Mouse (Mus musculus) liver, adult 2 months (tissue): ENCODE data around the gene Idh2. TPM values are rescaled to one million over a fixed set of nuclear protein-coding genes. Genes with fewer than 3 reads are reported as not detected.

Source experiments
- DNase-seq: peaks from one replicate; pipeline ENCODE4 v3.0.0-alpha.2; 2011; ENCODE audit warnings: low read depth, low spot score; ENCODE audit errors: extremely low read depth
- H3K27ac ChIP-seq: fragments of 200-500 bp; replicated peaks from 2 replicates; pipeline ENCODE4 v1.5.1; 2012; ENCODE audit warnings: low read depth, mild to moderate bottlenecking, control low read depth, inconsistent platforms, low read length; ENCODE audit not compliant: insufficient read depth
- H3K27me3 ChIP-seq: fragments of 200-500 bp; 2 replicates; pipeline ENCODE4 v1.6.1; 2012; ENCODE audit warnings: mild to moderate bottlenecking, moderate library complexity, low read length, inconsistent platforms; ENCODE audit not compliant: control insufficient read depth, insufficient read depth
- H3K36me3 ChIP-seq: fragments of 200-500 bp; 2 replicates; pipeline ENCODE4 v1.6.1; 2012; ENCODE audit warnings: low read length, inconsistent platforms; ENCODE audit not compliant: control insufficient read depth, insufficient read depth
- H3K4me1 ChIP-seq: fragments of 200-500 bp; 2 replicates; pipeline ENCODE4 v1.6.1; 2011; ENCODE audit warnings: low read length; ENCODE audit not compliant: control insufficient read depth, insufficient read depth
- H3K4me3 ChIP-seq: fragments of 200-500 bp; 2 replicates; pipeline ENCODE4 v1.5.1; 2011; ENCODE audit warnings: low read depth, mild to moderate bottlenecking, control low read depth, low read length, moderate library complexity; ENCODE audit not compliant: insufficient read depth
- H3K79me2 ChIP-seq: fragments of 200-500 bp; 2 replicates; pipeline ENCODE4 v1.6.1; 2012; ENCODE audit warnings: inconsistent platforms, mild to moderate bottlenecking, low read length, moderate library complexity; ENCODE audit not compliant: control insufficient read depth, insufficient read depth
- H3K9ac ChIP-seq: fragments of 200-500 bp; 2 replicates; pipeline ENCODE4 v1.6.1; 2012; ENCODE audit warnings: low read depth, mild to moderate bottlenecking, control low read depth, inconsistent platforms, low read length
- CTCF ChIP-seq: fragments of 200-500 bp; IDR thresholded peaks from 2 replicates; pipeline ENCODE4 v1.5.1; 2011; ENCODE audit warnings: low read depth, low read length, control low read depth
- POLR2A ChIP-seq: fragments of 200-500 bp; IDR thresholded peaks from 2 replicates; pipeline ENCODE4 v1.6.1; 2011; ENCODE audit warnings: low read length, control low read depth; ENCODE audit not compliant: insufficient read depth; ENCODE audit errors: extremely low read depth
- WGBS: fragments of 180-500 bp; shearing (Covaris S2); methylation state at CpG from one replicate; pipeline ENCODE4 v1.1.7; 2018; 5-methylcytosine and 5-hydroxymethylcytosine counted together
- polyA plus RNA-seq: library from polyadenylated mRNA; depleted of rRNA; stranded (reverse); fragments of >200 nt; gene quantifications from 2 replicates; pipeline ENCODE4 v1.2.3, GENCODE M21; 2012
- total RNA-seq: library from RNA; depleted of rRNA; stranded (reverse); fragments of >200 nt; gene quantifications from 2 replicates; pipeline ENCODE4 v1.2.3, GENCODE M21; 2014

Gene Idh2
- total and polyA plus RNA-seq, 2 experiments: 163 to 177 TPM

DNA sequence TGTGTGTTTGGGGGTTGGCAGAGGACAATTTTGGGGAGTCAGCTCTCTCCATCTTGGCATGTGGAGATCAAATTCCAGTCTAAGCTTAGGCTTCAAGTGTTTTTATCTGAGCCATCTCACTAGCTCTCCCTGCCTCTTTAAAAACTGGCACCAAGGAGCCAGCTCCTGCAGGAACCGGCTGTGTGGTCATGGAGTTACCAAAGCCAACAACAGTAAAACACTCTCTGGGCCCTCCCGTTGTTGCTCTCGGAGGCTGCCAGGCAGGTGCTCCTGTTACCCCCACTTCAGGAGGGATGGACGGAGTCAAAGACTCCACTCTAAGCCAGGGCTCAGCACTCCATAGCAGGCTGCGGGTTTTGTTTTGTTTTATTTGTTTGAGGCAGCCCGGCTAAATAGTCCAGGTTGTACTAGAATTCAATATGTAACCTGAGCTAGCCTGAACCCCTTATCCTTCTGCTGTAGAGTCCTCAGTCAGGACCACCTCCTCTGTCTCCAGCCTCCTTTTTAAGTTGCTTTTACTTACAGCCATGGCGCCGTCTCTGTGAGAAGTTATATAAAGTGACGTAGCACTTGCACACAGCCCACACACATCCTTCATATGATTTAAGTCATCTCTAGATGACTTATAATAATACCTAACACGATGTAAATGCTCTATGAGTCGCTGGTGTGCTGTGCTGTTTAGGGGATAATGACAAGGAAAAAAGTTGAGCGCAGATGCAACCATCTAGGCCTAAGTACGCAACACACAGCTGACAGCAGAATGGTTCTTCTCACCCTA is 48.3 kb downstream of the Idh2 start:
- peaks cover 26% of the 10 kb centered on the region for H3K79me2 ChIP-seq
- no peak overlapping the region for H3K4me3 ChIP-seq
- no peak overlapping the region for H3K9ac ChIP-seq
- no peak overlapping the region for H3K27ac ChIP-seq
- no peak for DNase-seq
- TF ChIP-seq CTCF (no peak), POLR2A (no peak)
- H3K27me3 ChIP-seq: no peaks in the 10 kb centered on the region
- 86% methylated on average over 13 of the region's 13 CpGs for WGBS
- peaks cover 13% of the 10 kb centered on the region for H3K4me1 ChIP-seq
- no peaks in the 10 kb centered on the region for H3K36me3 ChIP-seq

DNA sequence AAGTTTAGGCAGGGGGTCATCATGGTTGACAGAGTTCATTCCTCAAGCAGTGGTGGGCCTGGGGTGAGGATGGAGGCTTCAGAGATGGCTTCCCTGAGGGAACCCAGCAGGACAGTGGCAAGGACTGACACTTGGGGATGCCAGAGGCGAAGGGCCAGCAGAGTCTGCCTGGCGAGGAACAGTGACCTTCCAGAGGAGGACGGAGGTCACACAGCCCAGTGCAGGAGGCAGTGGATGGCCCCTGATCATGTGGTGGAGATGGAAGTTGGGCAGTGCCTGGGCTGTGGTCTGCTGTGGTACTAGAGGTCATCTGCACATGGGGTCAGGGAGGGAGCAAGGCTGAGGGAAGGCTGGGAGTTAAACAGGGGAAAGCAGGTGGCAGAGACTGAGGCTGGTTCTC is 49.9 kb downstream of the Idh2 start:
- no peak for DNase-seq
- Histone ChIP-seq H3K9ac (no peak overlapping the region), H3K4me1 (peaks cover 15% of the 10 kb centered on the region), H3K27ac (no peak overlapping the region), H3K27me3 (no peaks in the 10 kb centered on the region), H3K36me3 (no peaks in the 10 kb centered on the region), H3K4me3 (no peak overlapping the region), H3K79me2 (peaks cover 33% of the 10 kb centered on the region)
- 54% methylated on average over 3 of the region's 3 CpGs for WGBS
- TF ChIP-seq POLR2A (no peak), CTCF (no peak)

DNA sequence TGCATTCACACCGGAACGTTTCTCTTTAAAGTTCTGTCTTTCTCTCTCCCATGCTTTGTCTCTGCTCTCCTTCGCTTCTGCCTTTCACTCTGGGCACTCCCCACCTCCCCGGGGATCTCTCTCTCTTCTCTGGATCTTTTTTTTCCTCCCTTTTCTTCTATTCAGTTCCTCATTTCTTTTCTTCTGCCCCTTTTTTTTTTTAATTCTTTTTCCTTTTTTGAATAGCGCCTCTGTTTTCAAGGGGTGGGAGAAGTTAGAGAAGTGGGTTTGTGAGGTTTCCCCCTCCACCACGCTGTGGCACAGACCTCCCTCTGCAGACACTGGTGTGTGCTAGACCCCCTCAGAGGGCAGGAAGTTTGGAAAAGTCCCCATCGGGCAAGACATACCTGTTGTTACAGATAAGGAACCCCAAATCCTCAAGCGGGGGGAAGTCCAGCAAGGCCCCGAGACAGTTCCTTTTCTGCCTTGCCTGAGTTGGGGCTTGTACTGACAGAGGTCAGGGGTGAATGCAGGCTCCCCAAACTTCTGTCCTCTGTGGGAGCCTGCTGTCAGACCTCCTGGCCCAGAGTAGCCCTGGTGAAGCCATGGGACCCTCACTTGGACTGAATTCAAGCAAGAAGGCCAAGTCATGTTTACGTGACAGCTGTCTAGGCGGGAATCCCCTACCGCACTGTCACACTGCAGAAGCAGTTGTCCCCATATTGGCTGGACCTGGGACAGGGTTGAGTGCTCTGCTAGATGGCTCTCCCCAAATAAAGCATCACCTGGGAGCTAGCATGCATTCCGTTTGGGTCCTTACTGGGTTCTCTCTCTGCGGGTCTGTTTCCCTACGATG is 51.1 kb downstream of the Idh2 start:
- Histone ChIP-seq H3K4me3 (no peak overlapping the region), H3K4me1 (peaks cover 14% of the 10 kb centered on the region)
- 80% methylated on average over 15 of the region's 15 CpGs for WGBS

DNA sequence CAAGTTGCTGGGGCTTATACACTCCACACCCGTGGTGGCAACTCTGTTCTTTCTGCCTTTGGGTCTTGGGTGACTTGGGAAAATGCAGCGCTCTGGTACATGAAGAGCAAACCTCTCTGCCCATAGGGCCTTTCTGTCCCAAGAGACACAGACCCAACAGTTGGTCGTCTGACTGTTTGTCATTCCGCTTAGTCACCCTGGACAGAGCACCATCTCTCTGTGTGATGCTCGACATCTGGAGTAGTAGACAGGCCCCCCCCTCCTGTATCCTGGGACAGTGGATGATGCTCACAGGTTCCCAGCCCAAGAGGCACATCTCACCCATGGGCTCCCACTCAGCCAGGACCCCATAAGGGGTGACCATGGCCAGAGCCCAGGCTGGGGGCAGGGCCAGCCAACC is 51.9 kb downstream of the Idh2 start:
- H3K79me2 ChIP-seq: peaks cover 43% of the 10 kb centered on the region
- H3K9ac ChIP-seq: no peak overlapping the region
- peaks cover 21% of the 10 kb centered on the region for H3K4me1 ChIP-seq
- no peak overlapping the region for H3K27ac ChIP-seq
- WGBS: 84% methylated on average over 5 of the region's 5 CpGs
- TF ChIP-seq POLR2A (no peak), CTCF (no peak)
- H3K36me3 ChIP-seq: no peaks in the 10 kb centered on the region
- no peak for DNase-seq
- no peak overlapping the region for H3K4me3 ChIP-seq
- no peaks in the 10 kb centered on the region for H3K27me3 ChIP-seq

More for the DNA sequence above, 51.1 kb downstream of the Idh2 start:
- Histone ChIP-seq H3K36me3 (no peaks in the 10 kb centered on the region), H3K27ac (no peak overlapping the region), H3K79me2 (peaks cover 36% of the 10 kb centered on the region), H3K27me3 (no peaks in the 10 kb centered on the region), H3K9ac (no peak overlapping the region)
- DNase-seq: no peak
- TF ChIP-seq POLR2A (no peak), CTCF (no peak)

DNA sequence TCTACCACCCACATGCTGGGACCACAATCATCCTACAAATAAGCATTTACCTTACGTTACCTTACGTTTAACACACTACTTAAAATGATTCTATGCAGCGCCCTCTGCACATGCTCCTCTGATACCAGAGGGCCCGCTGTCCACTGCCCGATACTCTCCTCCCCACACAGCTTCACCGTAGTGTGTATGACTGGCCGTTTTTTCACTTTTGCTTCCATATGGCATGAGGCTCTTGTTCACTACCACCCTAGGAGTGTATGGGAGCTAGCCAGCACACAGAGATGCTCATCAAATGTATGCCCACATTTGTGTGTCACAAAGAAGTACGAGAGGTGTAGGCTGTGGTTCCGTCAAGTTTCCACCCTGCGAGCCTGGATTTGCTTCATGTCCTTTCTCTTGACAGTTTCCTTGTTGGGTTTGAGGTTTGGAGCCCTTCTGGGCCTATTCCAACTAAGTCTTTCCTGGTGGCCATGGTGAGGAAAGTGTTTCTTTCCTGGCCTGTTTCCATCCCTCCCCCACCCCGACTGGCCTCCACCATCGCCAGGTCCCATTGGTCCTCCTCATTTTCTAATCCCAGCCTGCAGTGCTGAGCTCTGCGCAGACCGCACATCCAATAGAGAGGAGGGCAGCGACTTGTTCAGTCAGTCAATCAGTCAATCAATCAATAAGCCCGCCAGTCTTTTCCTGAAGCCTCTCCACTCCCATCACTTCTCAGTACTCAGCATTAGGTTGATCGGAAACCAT is 52.9 kb downstream of the Idh2 start:
- Histone ChIP-seq H3K4me1 (peaks cover 21% of the 10 kb centered on the region), H3K9ac (no peak overlapping the region), H3K27me3 (no peaks in the 10 kb centered on the region), H3K79me2 (peaks cover 39% of the 10 kb centered on the region), H3K4me3 (no peak overlapping the region), H3K36me3 (no peaks in the 10 kb centered on the region), H3K27ac (no peak overlapping the region)
- WGBS: 85% methylated on average over 17 of the region's 17 CpGs
- no peak for DNase-seq
- TF ChIP-seq POLR2A: no peak
- no peak for TF ChIP-seq CTCF
